Mouse (Mus musculus): ENCODE data around the gene Abcc8. TPM values are rescaled to one million over a fixed set of nuclear protein-coding genes. Genes with fewer than 3 reads are reported as not detected.

Abcc8 gene
- total and polyA plus RNA-seq, 3 experiments, result not detected

- no peaks in the 10 kb centered on the region for H3K4me1 ChIP-seq (ENCODE audit: control insufficient read depth in 1 of 2, insufficient read depth in 2 of 2)
- dilution Hi-C loops (cut with MboI; ENCODE audit: extremely low pct_ligation_motif_present, extremely low pct_unique_long_range_greater_than_20kb, low sequenced_read_pairs) (no loop called here), in situ Hi-C loops (cut with MboI; ENCODE audit: low pct_ligation_motif_present, low pct_unique_long_range_greater_than_20kb, low sequenced_read_pairs) (no loop called here)
- H3K79me2 ChIP-seq (replicated peaks; ENCODE audit: control insufficient read depth, extremely low read depth, insufficient read depth, poor library complexity, severe bottlenecking), result no peaks in the 10 kb centered on the region
- peaks cover 5% of the 10 kb centered on the region for H3K9me3 ChIP-seq (replicated peaks; ENCODE audit: low read length)
- DNase-seq (ENCODE audit: extremely low read depth), result no peak
- peaks cover 83% of the 10 kb centered on the region for H3K27me3 ChIP-seq (replicated peaks)
- no peak overlapping the region for H3K9ac ChIP-seq (ENCODE audit: insufficient read depth, low read depth)
- no peak overlapping the region for H3K4me2 ChIP-seq (ENCODE audit: insufficient read depth, low read depth, poor library complexity, severe bottlenecking)
- TF ChIP-seq CHD1 (IDR thresholded peaks at IDR 0.05; ENCODE audit: low read depth, low read length) (no peak), ZC3H11A (IDR thresholded peaks at IDR 0.05; ENCODE audit: low read depth, low read length) (no peak), KAT2A (IDR thresholded peaks at IDR 0.05; ENCODE audit: insufficient replicate concordance, low read length) (no peak), MEF2A (IDR thresholded peaks at IDR 0.05; ENCODE audit: borderline replicate concordance, low read depth, low read length) (no peak)
- H3K27ac ChIP-seq (ENCODE audit: insufficient read depth, low read depth), result no peak overlapping the region
- no peaks in the 10 kb centered on the region for H3K36me3 ChIP-seq (replicated peaks in 1 of 2; ENCODE audit: control insufficient read depth in 1 of 2, insufficient read depth in 1 of 2, low read length in 1 of 2)
- H3K4me3 ChIP-seq (replicated peaks in 1 of 3; ENCODE audit: low read depth in 2 of 3, low read length in 2 of 3, poor library complexity in 1 of 3), result no peak overlapping the region
These were observed 33.0 kb downstream of the Abcc8 start for GRCm38 (mm10) chr7:46146675-46147308.

GRCm38 (mm10) chr7:46144061-46144460 is 35.8 kb downstream of the Abcc8 start:
- Histone ChIP-seq H3K79me2 (replicated peaks; ENCODE audit: control insufficient read depth, extremely low read depth, insufficient read depth, poor library complexity, severe bottlenecking) (no peaks in the 10 kb centered on the region), H3K36me3 (replicated peaks in 1 of 2; ENCODE audit: control insufficient read depth in 1 of 2, insufficient read depth in 1 of 2, low read length in 1 of 2) (no peaks in the 10 kb centered on the region), H3K27ac (ENCODE audit: insufficient read depth, low read depth) (no peak overlapping the region), H3K4me3 (replicated peaks in 1 of 3; ENCODE audit: low read depth in 2 of 3, low read length in 2 of 3, poor library complexity in 1 of 3) (no peak overlapping the region), H3K9ac (ENCODE audit: insufficient read depth, low read depth) (no peak overlapping the region), H3K4me1 (ENCODE audit: control insufficient read depth in 1 of 2, insufficient read depth in 2 of 2) (no peaks in the 10 kb centered on the region), H3K9me3 (replicated peaks; ENCODE audit: low read length) (peaks cover 5% of the 10 kb centered on the region), H3K4me2 (ENCODE audit: insufficient read depth, low read depth, poor library complexity, severe bottlenecking) (no peak overlapping the region), H3K27me3 (replicated peaks) (peaks cover 86% of the 10 kb centered on the region)
- DNase-seq (ENCODE audit: extremely low read depth), result no peak
- in situ Hi-C loops (cut with MboI; ENCODE audit: low pct_ligation_motif_present, low pct_unique_long_range_greater_than_20kb, low sequenced_read_pairs) (no loop called here), dilution Hi-C loops (cut with MboI; ENCODE audit: extremely low pct_ligation_motif_present, extremely low pct_unique_long_range_greater_than_20kb, low sequenced_read_pairs) (no loop called here)
- no peak for TF ChIP-seq ZNF384 (IDR thresholded peaks at IDR 0.05; ENCODE audit: low read depth, low read length)

- dilution Hi-C loops (cut with MboI; ENCODE audit: extremely low pct_ligation_motif_present, extremely low pct_unique_long_range_greater_than_20kb, low sequenced_read_pairs) (no loop called here), in situ Hi-C loops (cut with MboI; ENCODE audit: low pct_ligation_motif_present, low pct_unique_long_range_greater_than_20kb, low sequenced_read_pairs) (no loop called here)
- H3K27me3 ChIP-seq (replicated peaks), result peaks cover 77% of the 10 kb centered on the region
These were observed 41.4 kb downstream of the Abcc8 start for GRCm38 (mm10) chr7:46138329-46138930.

More at GRCm38 (mm10) chr7:46138329-46138930, 41.4 kb downstream of the Abcc8 start:
- Histone ChIP-seq H3K9me3 (replicated peaks; ENCODE audit: low read length) (peaks cover 5% of the 10 kb centered on the region), H3K9ac (ENCODE audit: insufficient read depth, low read depth) (no peak overlapping the region), H3K27ac (ENCODE audit: insufficient read depth, low read depth) (no peak overlapping the region), H3K4me1 (ENCODE audit: control insufficient read depth in 1 of 2, insufficient read depth in 2 of 2) (no peaks in the 10 kb centered on the region), H3K4me3 (replicated peaks in 1 of 3; ENCODE audit: low read depth in 2 of 3, low read length in 2 of 3, poor library complexity in 1 of 3) (no peak overlapping the region), H3K79me2 (replicated peaks; ENCODE audit: control insufficient read depth, extremely low read depth, insufficient read depth, poor library complexity, severe bottlenecking) (no peaks in the 10 kb centered on the region), H3K36me3 (replicated peaks in 1 of 2; ENCODE audit: control insufficient read depth in 1 of 2, insufficient read depth in 1 of 2, low read length in 1 of 2) (no peaks in the 10 kb centered on the region), H3K4me2 (ENCODE audit: insufficient read depth, low read depth, poor library complexity, severe bottlenecking) (no peak overlapping the region)
- DNase-seq (ENCODE audit: extremely low read depth), result no peak
- no peak for TF ChIP-seq ZKSCAN1 (IDR thresholded peaks at IDR 0.05; ENCODE audit: borderline replicate concordance, low read depth, low read length)
- TF ChIP-seq NELFE (IDR thresholded peaks at IDR 0.05; ENCODE audit: low read depth, low read length), result no peak
- TF ChIP-seq USF1 (IDR thresholded peaks at IDR 0.05; ENCODE audit: low read depth, low read length), result no peak
- no peak for TF ChIP-seq ZMIZ1 (IDR thresholded peaks at IDR 0.05; ENCODE audit: low read depth, low read length)
- no peak for TF ChIP-seq ZC3H11A (IDR thresholded peaks at IDR 0.05; ENCODE audit: low read depth, low read length)
- no peak for TF ChIP-seq CTCF (conservative IDR thresholded peaks at IDR 0.05 in 1 of 2, IDR thresholded peaks at IDR 0.05 in 1 of 2; ENCODE audit: low read depth in 2 of 2, low read length in 2 of 2)
- no peak for TF ChIP-seq UBTF (IDR thresholded peaks at IDR 0.05; ENCODE audit: low read depth, low read length)
- TF ChIP-seq POLR2AphosphoS2 (IDR thresholded peaks at IDR 0.05; ENCODE audit: low read depth, low read length), result no peak
- no peak for TF ChIP-seq EP300 (IDR thresholded peaks at IDR 0.05; ENCODE audit: low read length)
- TF ChIP-seq MEF2A (IDR thresholded peaks at IDR 0.05; ENCODE audit: borderline replicate concordance, low read depth, low read length), result no peak
- TF ChIP-seq TBP (conservative IDR thresholded peaks at IDR 0.05; ENCODE audit: low read depth, low read length), result no peak
- no peak for TF ChIP-seq RAD21 (IDR thresholded peaks at IDR 0.05; ENCODE audit: low read depth, low read length)
- no peak for TF ChIP-seq RCOR1 (conservative IDR thresholded peaks at IDR 0.05; ENCODE audit: low read depth, low read length)
- no peak for TF ChIP-seq ETS1 (conservative IDR thresholded peaks at IDR 0.05; ENCODE audit: low read depth, low read length)
- TF ChIP-seq JUND (conservative IDR thresholded peaks at IDR 0.05; ENCODE audit: low read depth, low read length), result no peak
- no peak for TF ChIP-seq NRF1 (IDR thresholded peaks at IDR 0.05; ENCODE audit: low read depth, low read length)
- TF ChIP-seq ELF1 (IDR thresholded peaks at IDR 0.05; ENCODE audit: low read depth, low read length), result no peak
- no peak for TF ChIP-seq HCFC1 (IDR thresholded peaks at IDR 0.05; ENCODE audit: low read depth, low read length)
- TF ChIP-seq CHD1 (IDR thresholded peaks at IDR 0.05; ENCODE audit: low read depth, low read length), result no peak
- no peak for TF ChIP-seq GABPA (IDR thresholded peaks at IDR 0.05; ENCODE audit: insufficient replicate concordance, low read depth, low read length)

Data from CH12.LX (cell line).